Mouse (Mus musculus) lung, adult 2 months (tissue): ENCODE measurements around the gene Hdac9.

Experiments used
- CTCF ChIP-seq: fragments of 200-500 bp; IDR thresholded peaks from 2 replicates; pipeline ENCODE4 v1.5.1; 2011; ENCODE audit warnings: mild to moderate bottlenecking, low read length, control low read depth; ENCODE audit not compliant: insufficient read depth
- POLR2A ChIP-seq: fragments of 200-500 bp; IDR thresholded peaks from 2 replicates; pipeline ENCODE4 v1.6.1; 2011; ENCODE audit warnings: low read depth, mild to moderate bottlenecking, control low read depth, low read length, borderline replicate concordance; ENCODE audit errors: extremely low read depth

DNA sequence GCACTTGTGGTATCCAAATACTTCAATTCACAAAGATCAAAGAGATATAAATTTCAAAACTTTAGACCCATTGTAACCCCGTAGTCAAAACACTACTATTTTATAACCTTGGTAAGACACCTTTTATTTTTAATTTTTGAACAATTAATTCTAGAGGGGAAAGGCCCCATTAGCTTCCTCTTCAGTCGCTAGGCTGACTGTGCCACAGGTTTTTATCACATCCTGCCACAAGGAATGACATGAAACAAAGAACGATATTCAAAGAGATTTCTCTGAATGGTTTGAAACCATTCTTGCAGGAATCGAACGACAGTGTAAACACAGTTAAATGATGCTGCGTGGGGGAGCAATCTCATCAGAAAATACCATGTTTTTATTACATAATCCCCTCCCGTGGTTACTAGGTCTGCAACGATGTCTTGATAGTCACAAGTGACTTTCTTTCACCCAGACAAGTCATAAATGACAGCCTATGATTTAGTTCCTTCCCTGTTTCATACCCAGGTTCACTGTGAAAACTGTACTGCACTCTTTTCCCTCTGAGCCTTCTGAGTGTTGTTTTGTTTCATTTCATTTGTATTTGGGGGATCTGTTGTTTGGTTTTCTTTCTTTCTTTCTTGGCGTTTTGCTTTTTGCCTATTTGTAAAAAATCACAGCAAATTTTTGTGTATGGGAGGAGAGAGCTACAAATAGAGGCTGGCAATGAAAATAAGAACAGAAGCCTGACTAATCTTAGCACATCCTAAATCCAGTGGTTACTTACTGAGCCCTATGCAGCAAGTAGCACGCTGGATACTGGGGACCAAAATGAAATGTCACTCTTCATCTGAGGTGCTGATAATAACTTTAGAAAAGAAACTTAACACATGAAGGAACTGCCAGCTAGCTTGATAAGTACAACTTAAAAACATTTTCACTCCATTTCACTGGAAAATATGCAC, 105.0 kb downstream of the Hdac9 start:
- TF ChIP-seq CTCF: no peak
- no peak for TF ChIP-seq POLR2A
